Mouse (Mus musculus): ENCODE measurements around the gene Sectm1a. TPM values are rescaled to one million over a fixed set of nuclear protein-coding genes. Genes with fewer than 3 reads are reported as not detected.
"Not testable (repeated sequence)": the region's sequence is repeated elsewhere in the genome, so short reads cannot be mapped to it uniquely, and the experiment has no call there.

The Sectm1a gene
- total RNA-seq, 2 experiments from 2014 or later, result not detected

GRCm38 (mm10) chr11:121056536-121057236 is 24.3 kb downstream of the Sectm1a start:
- ATAC-seq (replicated peaks; ENCODE audit: low FRiP score, poor library complexity, severe bottlenecking), result no peak

GRCm38 (mm10) chr11:121053536-121053935 is 27.5 kb downstream of the Sectm1a start:
- ATAC-seq (replicated peaks; ENCODE audit: low FRiP score, poor library complexity, severe bottlenecking), result peak; percentile 82

GRCm38 (mm10) chr11:121052387-121052786 is 28.6 kb downstream of the Sectm1a start:
- ATAC-seq (replicated peaks; ENCODE audit: low FRiP score, poor library complexity, severe bottlenecking), result no peak

GRCm38 (mm10) chr11:121051793-121052192 is 29.2 kb downstream of the Sectm1a start:
- ATAC-seq (replicated peaks; ENCODE audit: low FRiP score, poor library complexity, severe bottlenecking), result no peak

- no peak for ATAC-seq (replicated peaks; ENCODE audit: low FRiP score, poor library complexity, severe bottlenecking)
Observed at GRCm38 (mm10) chr11:121049840-121050239, 31.2 kb downstream of the Sectm1a start.

GRCm38 (mm10) chr11:121047826-121048399 is 33.1 kb downstream of the Sectm1a start:
- no peak for ATAC-seq (replicated peaks; ENCODE audit: low FRiP score, poor library complexity, severe bottlenecking)

GRCm38 (mm10) chr11:121045286-121045685 is 35.7 kb downstream of the Sectm1a start:
- no peak for ATAC-seq (replicated peaks; ENCODE audit: low FRiP score, poor library complexity, severe bottlenecking)

- ATAC-seq (replicated peaks; ENCODE audit: low FRiP score, poor library complexity, severe bottlenecking), result not testable (repeated sequence)
Observed at GRCm38 (mm10) chr11:121043025-121043424, 38.0 kb downstream of the Sectm1a start.

- ATAC-seq (replicated peaks; ENCODE audit: low FRiP score, poor library complexity, severe bottlenecking), result no peak
Observed at GRCm38 (mm10) chr11:121042480-121042879, 38.5 kb downstream of the Sectm1a start.

GRCm38 (mm10) chr11:121041636-121042035 is 39.4 kb downstream of the Sectm1a start:
- ATAC-seq (replicated peaks; ENCODE audit: low FRiP score, poor library complexity, severe bottlenecking), result no peak

- ATAC-seq (replicated peaks; ENCODE audit: low FRiP score, poor library complexity, severe bottlenecking), result peak; percentile 62
Observed at GRCm38 (mm10) chr11:121041212-121041611, 39.8 kb downstream of the Sectm1a start.

- ATAC-seq (replicated peaks; ENCODE audit: low FRiP score, poor library complexity, severe bottlenecking), result no peak
Observed at GRCm38 (mm10) chr11:121039302-121039701, 41.7 kb downstream of the Sectm1a start, which contains the start of gene Cd7. Gene Cd7 (minus strand): TSS chr11:121039418.

GRCm38 (mm10) chr11:121038366-121039240 is 42.4 kb downstream of the Sectm1a start:
- no peak for ATAC-seq (replicated peaks; ENCODE audit: low FRiP score, poor library complexity, severe bottlenecking)

- no peak for ATAC-seq (replicated peaks; ENCODE audit: low FRiP score, poor library complexity, severe bottlenecking)
Observed at GRCm38 (mm10) chr11:121033118-121033517, 47.9 kb downstream of the Sectm1a start.

GRCm38 (mm10) chr11:121027259-121027658 is 53.8 kb downstream of the Sectm1a start:
- ATAC-seq (replicated peaks; ENCODE audit: low FRiP score, poor library complexity, severe bottlenecking), result peak; percentile 21; the same call in 1 of the 2 replicates

GRCm38 (mm10) chr11:121024163-121024562 is 56.9 kb downstream of the Sectm1a start:
- no peak for ATAC-seq (replicated peaks; ENCODE audit: low FRiP score, poor library complexity, severe bottlenecking)

GRCm38 (mm10) chr11:121019501-121019900 is 61.5 kb downstream of the Sectm1a start:
- no peak for ATAC-seq (replicated peaks; ENCODE audit: low FRiP score, poor library complexity, severe bottlenecking)

- ATAC-seq (replicated peaks; ENCODE audit: low FRiP score, poor library complexity, severe bottlenecking), result peak; percentile 73
Observed at GRCm38 (mm10) chr11:121017703-121018102, 63.3 kb downstream of the Sectm1a start.
